Comparison of ENCODE assay signal across 8 mouse cellular contexts in the genomic region with DNA sequence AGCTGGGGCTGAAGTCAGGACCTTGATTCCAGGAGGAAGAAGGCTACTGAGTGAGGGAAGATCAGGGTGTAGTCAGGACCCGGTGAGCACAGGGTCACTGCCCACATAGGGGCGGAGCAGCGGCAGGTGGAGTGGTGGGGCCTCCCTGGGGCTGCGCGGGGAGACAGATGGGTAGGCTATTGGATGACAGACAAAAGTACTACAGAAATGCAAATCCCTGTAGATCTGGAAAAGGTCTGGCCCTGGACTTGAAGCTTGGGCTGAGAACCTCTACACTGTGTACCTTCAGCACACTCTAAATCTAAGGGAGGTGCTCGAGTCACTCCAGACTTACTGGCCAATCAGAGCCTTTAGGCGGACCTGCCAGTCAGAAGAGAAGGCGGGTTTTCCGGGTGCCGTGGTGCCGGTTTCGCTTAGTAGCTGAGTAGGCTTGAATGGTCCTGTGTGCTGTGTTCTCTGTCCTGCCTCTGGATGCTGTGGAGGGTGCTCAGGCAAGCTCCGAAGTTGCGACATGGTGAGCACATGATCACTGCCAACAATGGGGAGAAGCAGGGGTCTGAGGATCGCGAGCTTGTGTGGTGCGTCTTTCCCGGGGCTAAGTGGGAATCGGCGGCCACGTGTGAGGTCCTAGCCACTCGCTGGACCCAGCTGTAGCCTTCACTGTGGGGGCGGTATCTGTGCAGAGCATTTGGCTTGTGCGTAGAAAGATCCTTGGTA. TPM values are rescaled to one million over a fixed set of nuclear protein-coding genes. Genes with fewer than 3 reads are reported as not detected.
DNase-seq lines count a peak whose midpoint lies in the region; ATAC-seq and TF ChIP-seq lines count a peak whose summit lies in the region.
"Not testable (repeated sequence)": the region's sequence is repeated elsewhere in the genome, so short reads cannot be mapped to it uniquely, and the experiment has no call there.

No protein-coding gene starts in this region.

- under 1% methylated on average over 23 of the region's 24 CpGs for WGBS in hindbrain, postnatal 0 days
- under 1% methylated on average over 22 of the region's 24 CpGs for WGBS in macrophage (ENCODE audit: missing documents)

- not testable (repeated sequence) for TF ChIP-seq CTCF in gastrocnemius, adult 2 months (IDR thresholded peaks at IDR 0.05); hindbrain, postnatal 0 days (IDR thresholded peaks at IDR 0.05; ENCODE audit: low read depth); left cerebral cortex, adult 2 months (IDR thresholded peaks at IDR 0.05)

- H3K4me2 ChIP-seq in hindbrain, postnatal 0 days (ENCODE audit: low read depth, low read length) = peak overlapping the region; percentile 61

- H3K9ac ChIP-seq in hindbrain, postnatal 0 days (replicated peaks; ENCODE audit: low read length) = peak overlapping the region; percentile 35; the same call in 1 of the 2 replicates

- peak; percentile 78 for DNase-seq in ZHBTc4 (ENCODE audit: low read depth, low spot score)
- DNase-seq in gastrocnemius, adult 2 months = peak; percentile 75
- peak; percentile 74 for DNase-seq in hindbrain, postnatal 0 days (ENCODE audit: low spot score)
- DNase-seq in left cerebral cortex, adult 2 months (ENCODE audit: extremely low spot score in 1 of 2, low spot score in 2 of 2) = peak; percentile 69 to 79
- DNase-seq in right cerebral cortex, adult 18-20 months = peak; percentile 88
- DNase-seq in urinary bladder, adult 2 months (ENCODE audit: low spot score) = peak; percentile 43

- not testable (repeated sequence) for H3K36me3 ChIP-seq in hindbrain, postnatal 0 days (ENCODE audit: insufficient read depth, low read length); macrophage (ENCODE audit: inconsistent target)

- peak overlapping the region; percentile 65 for H3K27ac ChIP-seq in gastrocnemius, adult 2 months
- peak overlapping the region; percentile 58; the same call in 1 of the 2 replicates for H3K27ac ChIP-seq in hindbrain, postnatal 0 days
- H3K27ac ChIP-seq in left cerebral cortex, adult 2 months = peak overlapping the region; percentile 85
- peak overlapping the region; percentile 52 for H3K27ac ChIP-seq in macrophage

- not testable (repeated sequence) for H3K79me2 ChIP-seq in macrophage (ENCODE audit: inconsistent target)

- peak overlapping the region; percentile 67 for H3K4me3 ChIP-seq in gastrocnemius, adult 2 months
- peak overlapping the region; percentile 48 for H3K4me3 ChIP-seq in hindbrain, postnatal 0 days (ENCODE audit: low read length)
- H3K4me3 ChIP-seq in left cerebral cortex, adult 2 months = peak overlapping the region; percentile 77
- peak overlapping the region; percentile 57 for H3K4me3 ChIP-seq in macrophage (ENCODE audit: inconsistent target)

- H3K4me1 ChIP-seq in hindbrain, postnatal 0 days (ENCODE audit: insufficient read depth, low read length) = not testable (repeated sequence)

- not testable (repeated sequence) for H3K27me3 ChIP-seq in hindbrain, postnatal 0 days (ENCODE audit: insufficient read depth, low read length)

- intact Hi-C loops in gastrocnemius, adult 2 months (cut with DNase I); left cerebral cortex, adult 2 months (cut with DNase I): not testable (repeated sequence)

- H3K9me3 ChIP-seq in hindbrain, postnatal 0 days (ENCODE audit: low read length) = not testable (repeated sequence)

- ATAC-seq in common myeloid progenitor, adult 5-6 weeks (replicated peaks; ENCODE audit: low read depth, poor library complexity, severe bottlenecking) = peak; percentile 97
- peak; percentile 100 for ATAC-seq in hindbrain, postnatal 0 days

RNA-seq across cellular contexts. Expression of gene 2610044O15Rik8, which starts 29.2 kb away (rescaled TPM):
- 23.7 and 34.7 TPM in 2 replicates for total RNA-seq in common myeloid progenitor, adult 5-6 weeks (2017)
- 10 to 100 TPM; 16.8 to 25.0 TPM for total RNA-seq in gastrocnemius, adult 2 months (2021)
- 7.5 and 19.1 TPM in 2 replicates for total RNA-seq in hindbrain, postnatal 0 days (2014; rRNA removed)
- polyA plus RNA-seq in hindbrain, postnatal 0 days (2015; fragmentation: Nextera tagmentation; extraction: Ambion mirVana) = 16.9 and 17.9 TPM in 2 replicates
- total RNA-seq in left cerebral cortex, adult 2 months (2021) = 10 to 100 TPM; 21.8 to 23.2 TPM
- 10 to 100 TPM in 21 of 26 experiments, 1 to 10 TPM in 5; 2.1 to 45.9 (median 24.0) TPM for total RNA-seq in macrophage (2018; cell fraction: chromatin; rRNA removed)
- total RNA-seq in macrophage (2018; cell fraction: cytosol; rRNA removed) = 10 to 100 TPM in 7 of 26 experiments, 1 to 10 TPM in 19; 2.6 to 14.2 (median 9.0) TPM
- 10 to 100 TPM in 14 of 26 experiments, 1 to 10 TPM in 12; 1.1 to 38.2 (median 10.8) TPM for total RNA-seq in macrophage (2018; cell fraction: nucleus; rRNA removed)
- 8.3 to 19.0 TPM (median 11.8 TPM) in 3 replicates for polyA plus RNA-seq in macrophage (2018)
- 16.8 and 21.9 TPM in 2 replicates for polyA plus RNA-seq in urinary bladder, adult 2 months (2012; rRNA removed)

Comparison
In these comparisons a context has a peak if more than half of its experiments do, and no peak if none do; other contexts are left out.
1. Peak in every context shown above with its lines: DNase-seq, ATAC-seq, H3K4me3 ChIP-seq and H3K27ac ChIP-seq.